Mouse (Mus musculus) spleen, adult 12 weeks (tissue): Measurements from ENCODE around the gene Anp32e.
A peak's percentile ranks its signal among the peaks of the same experiment; 100 is the strongest.
"Not testable (repeated sequence)": the region's sequence is repeated elsewhere in the genome, so short reads cannot be mapped to it uniquely, and the experiment has no call there.

ENCODE experiments used
- DNase-seq: peaks from one replicate; pipeline ENCODE4 v3.0.0; 2022; ENCODE audit warnings: low spot score

The Anp32e gene

GRCm38 (mm10) chr3:95943226-95943625 is 14.2 kb downstream of the Anp32e start:
- DNase-seq = no peak

- no peak for DNase-seq
These were observed 15.7 kb downstream of the Anp32e start for GRCm38 (mm10) chr3:95944742-95945141.

- DNase-seq = no peak
These were observed 16.7 kb downstream of the Anp32e start for GRCm38 (mm10) chr3:95945731-95946240.

- no peak for DNase-seq
These were observed 19.3 kb downstream of the Anp32e start for GRCm38 (mm10) chr3:95948325-95948724.

GRCm38 (mm10) chr3:95950763-95951551 is 21.9 kb downstream of the Anp32e start:
- DNase-seq = peak; percentile 84

GRCm38 (mm10) chr3:95951566-95951965 is 22.5 kb downstream of the Anp32e start:
- DNase-seq = not testable (repeated sequence)

GRCm38 (mm10) chr3:95953023-95953422 is 24.0 kb downstream of the Anp32e start:
- DNase-seq = no peak

GRCm38 (mm10) chr3:95953522-95953921 is 24.5 kb downstream of the Anp32e start:
- no peak for DNase-seq

- not testable (repeated sequence) for DNase-seq
These were observed 25.7 kb downstream of the Anp32e start for GRCm38 (mm10) chr3:95954648-95955173.

GRCm38 (mm10) chr3:95955318-95955717 is 26.3 kb downstream of the Anp32e start:
- DNase-seq = no peak

- DNase-seq = no peak
These were observed 28.5 kb downstream of the Anp32e start for GRCm38 (mm10) chr3:95957359-95958148.

- DNase-seq = no peak
These were observed 30.0 kb downstream of the Anp32e start for GRCm38 (mm10) chr3:95959082-95959481.

GRCm38 (mm10) chr3:95959807-95960206 is 30.8 kb downstream of the Anp32e start:
- no peak for DNase-seq

- DNase-seq = not testable (repeated sequence)
These were observed 33.1 kb downstream of the Anp32e start for GRCm38 (mm10) chr3:95962182-95962581.

GRCm38 (mm10) chr3:95963230-95963629 is 34.2 kb downstream of the Anp32e start:
- DNase-seq = no peak

- DNase-seq = no peak
These were observed 34.6 kb downstream of the Anp32e start for GRCm38 (mm10) chr3:95963681-95964080.

GRCm38 (mm10) chr3:95965518-95966451 is 36.7 kb downstream of the Anp32e start:
- DNase-seq = no peak

GRCm38 (mm10) chr3:95969277-95969676 is 40.2 kb downstream of the Anp32e start:
- no peak for DNase-seq

- DNase-seq = not testable (repeated sequence)
These were observed 41.6 kb downstream of the Anp32e start for GRCm38 (mm10) chr3:95970661-95971060.

GRCm38 (mm10) chr3:95972251-95972872 is 43.3 kb downstream of the Anp32e start:
- DNase-seq = no peak
